Mouse (Mus musculus): ENCODE results near the gene Tspan2. TPM values are rescaled to one million over a fixed set of nuclear protein-coding genes. Genes with fewer than 3 reads are reported as not detected.

Tspan2 gene
- polyA plus RNA-seq, 1 experiment = 34.7 TPM

GRCm38 (mm10) chr3:102755801-102756200 lies 21.5 kb downstream of the Tspan2 start:
- H3K4me1 ChIP-seq (ENCODE audit: control insufficient read depth, insufficient read depth, low read length) = peaks cover 30% of the 10 kb centered on the region
- no peak overlapping the region for H3K4me3 ChIP-seq (replicated peaks; ENCODE audit: extremely low read depth, low read depth, low read length)
- TF ChIP-seq POLR2A (IDR thresholded peaks at IDR 0.05; ENCODE audit: borderline replicate concordance, extremely low read depth, low read depth, low read length) (no peak), CTCF (IDR thresholded peaks at IDR 0.05; ENCODE audit: insufficient read depth, low read length) (no peak)
- DNase-seq = no peak
- 5% methylated on average over 1 of the region's 1 CpGs for WGBS

GRCm38 (mm10) chr3:102757019-102757418 lies 22.7 kb downstream of the Tspan2 start:
- WGBS = 58% methylated on average over 6 of the region's 6 CpGs
- no peak for DNase-seq
- TF ChIP-seq POLR2A (IDR thresholded peaks at IDR 0.05; ENCODE audit: borderline replicate concordance, extremely low read depth, low read depth, low read length) (no peak), CTCF (IDR thresholded peaks at IDR 0.05; ENCODE audit: insufficient read depth, low read length) (no peak)
- Histone ChIP-seq H3K4me3 (replicated peaks; ENCODE audit: extremely low read depth, low read depth, low read length) (no peak overlapping the region), H3K4me1 (ENCODE audit: control insufficient read depth, insufficient read depth, low read length) (peaks cover 22% of the 10 kb centered on the region)

- Histone ChIP-seq H3K4me3 (replicated peaks; ENCODE audit: extremely low read depth, low read depth, low read length) (no peak overlapping the region), H3K4me1 (ENCODE audit: control insufficient read depth, insufficient read depth, low read length) (peaks cover 11% of the 10 kb centered on the region)
- 80% methylated on average over 3 of the region's 3 CpGs for WGBS
- no peak for DNase-seq
- no peak for TF ChIP-seq POLR2A (IDR thresholded peaks at IDR 0.05; ENCODE audit: borderline replicate concordance, extremely low read depth, low read depth, low read length)
- no peak for TF ChIP-seq CTCF (IDR thresholded peaks at IDR 0.05; ENCODE audit: insufficient read depth, low read length)
These were observed 25.9 kb downstream of the Tspan2 start for GRCm38 (mm10) chr3:102760236-102760635.

GRCm38 (mm10) chr3:102762388-102762787 lies 28.1 kb downstream of the Tspan2 start:
- TF ChIP-seq CTCF (IDR thresholded peaks at IDR 0.05; ENCODE audit: insufficient read depth, low read length) (no peak), POLR2A (IDR thresholded peaks at IDR 0.05; ENCODE audit: borderline replicate concordance, extremely low read depth, low read depth, low read length) (no peak)
- no peak overlapping the region for H3K4me3 ChIP-seq (replicated peaks; ENCODE audit: extremely low read depth, low read depth, low read length)

GRCm38 (mm10) chr3:102763713-102764400 lies 29.5 kb downstream of the Tspan2 start:
- H3K4me1 ChIP-seq (ENCODE audit: control insufficient read depth, insufficient read depth, low read length) = no peaks in the 10 kb centered on the region
- H3K4me3 ChIP-seq (replicated peaks; ENCODE audit: extremely low read depth, low read depth, low read length) = no peak overlapping the region
- WGBS = 45% methylated on average over 10 of the region's 10 CpGs
- TF ChIP-seq POLR2A (IDR thresholded peaks at IDR 0.05; ENCODE audit: borderline replicate concordance, extremely low read depth, low read depth, low read length) = no peak
- no peak for TF ChIP-seq CTCF (IDR thresholded peaks at IDR 0.05; ENCODE audit: insufficient read depth, low read length)
- DNase-seq = no peak

More at GRCm38 (mm10) chr3:102762388-102762787, 28.1 kb downstream of the Tspan2 start:
- no peaks in the 10 kb centered on the region for H3K4me1 ChIP-seq (ENCODE audit: control insufficient read depth, insufficient read depth, low read length)
- 52% methylated on average over 3 of the region's 3 CpGs for WGBS
- no peak for DNase-seq

- WGBS = 77% methylated on average over 7 of the region's 7 CpGs
- no peak for DNase-seq
- H3K4me1 ChIP-seq (ENCODE audit: control insufficient read depth, insufficient read depth, low read length) = no peaks in the 10 kb centered on the region
- TF ChIP-seq POLR2A (IDR thresholded peaks at IDR 0.05; ENCODE audit: borderline replicate concordance, extremely low read depth, low read depth, low read length) = no peak
- no peak for TF ChIP-seq CTCF (IDR thresholded peaks at IDR 0.05; ENCODE audit: insufficient read depth, low read length)
- no peak overlapping the region for H3K4me3 ChIP-seq (replicated peaks; ENCODE audit: extremely low read depth, low read depth, low read length)
These were observed 30.5 kb downstream of the Tspan2 start for GRCm38 (mm10) chr3:102764850-102765249.

- no peak for DNase-seq
- WGBS = 70% methylated on average over 4 of the region's 4 CpGs
- Histone ChIP-seq H3K4me3 (replicated peaks; ENCODE audit: extremely low read depth, low read depth, low read length) (no peak overlapping the region), H3K4me1 (ENCODE audit: control insufficient read depth, insufficient read depth, low read length) (no peaks in the 10 kb centered on the region)
- TF ChIP-seq POLR2A (IDR thresholded peaks at IDR 0.05; ENCODE audit: borderline replicate concordance, extremely low read depth, low read depth, low read length) (no peak), CTCF (IDR thresholded peaks at IDR 0.05; ENCODE audit: insufficient read depth, low read length) (no peak)
These were observed 38.7 kb downstream of the Tspan2 start for GRCm38 (mm10) chr3:102773018-102773417.

GRCm38 (mm10) chr3:102782618-102783017 lies 48.3 kb downstream of the Tspan2 start, which contains the start of gene Tshb:
Gene Tshb, minus strand, starts transcription at chr3:102782718.
- 70% methylated on average over 2 of the region's 2 CpGs for WGBS
- no peak for TF ChIP-seq CTCF (IDR thresholded peaks at IDR 0.05; ENCODE audit: insufficient read depth, low read length)
- TF ChIP-seq POLR2A (IDR thresholded peaks at IDR 0.05; ENCODE audit: borderline replicate concordance, extremely low read depth, low read depth, low read length) = no peak
- no peak for DNase-seq
- Histone ChIP-seq H3K4me1 (ENCODE audit: control insufficient read depth, insufficient read depth, low read length) (no peaks in the 10 kb centered on the region), H3K4me3 (replicated peaks; ENCODE audit: extremely low read depth, low read depth, low read length) (no peak within 1 kb of the TSS)

GRCm38 (mm10) chr3:102787369-102787768 lies 53.0 kb downstream of the Tspan2 start:
- WGBS = 37% methylated on average over 4 of the region's 4 CpGs
- no peaks in the 10 kb centered on the region for H3K4me1 ChIP-seq (ENCODE audit: control insufficient read depth, insufficient read depth, low read length)
- DNase-seq = no peak
- H3K4me3 ChIP-seq (replicated peaks; ENCODE audit: extremely low read depth, low read depth, low read length) = no peak overlapping the region
- TF ChIP-seq CTCF (IDR thresholded peaks at IDR 0.05; ENCODE audit: insufficient read depth, low read length) = no peak
- TF ChIP-seq POLR2A (IDR thresholded peaks at IDR 0.05; ENCODE audit: borderline replicate concordance, extremely low read depth, low read depth, low read length) = no peak

GRCm38 (mm10) chr3:102803937-102804336 lies 69.6 kb downstream of the Tspan2 start:
- TF ChIP-seq POLR2A (IDR thresholded peaks at IDR 0.05; ENCODE audit: borderline replicate concordance, extremely low read depth, low read depth, low read length) = no peak
- peak; percentile 55; the same call in 1 of the 2 replicates for TF ChIP-seq CTCF (IDR thresholded peaks at IDR 0.05; ENCODE audit: insufficient read depth, low read length)
- Histone ChIP-seq H3K4me1 (ENCODE audit: control insufficient read depth, insufficient read depth, low read length) (no peaks in the 10 kb centered on the region), H3K4me3 (replicated peaks; ENCODE audit: extremely low read depth, low read depth, low read length) (no peak overlapping the region)
- DNase-seq = peak; percentile 71
- 0% methylated on average over 3 of the region's 3 CpGs for WGBS
